Mouse (Mus musculus): ENCODE results near the gene Nyap2.

DNA sequence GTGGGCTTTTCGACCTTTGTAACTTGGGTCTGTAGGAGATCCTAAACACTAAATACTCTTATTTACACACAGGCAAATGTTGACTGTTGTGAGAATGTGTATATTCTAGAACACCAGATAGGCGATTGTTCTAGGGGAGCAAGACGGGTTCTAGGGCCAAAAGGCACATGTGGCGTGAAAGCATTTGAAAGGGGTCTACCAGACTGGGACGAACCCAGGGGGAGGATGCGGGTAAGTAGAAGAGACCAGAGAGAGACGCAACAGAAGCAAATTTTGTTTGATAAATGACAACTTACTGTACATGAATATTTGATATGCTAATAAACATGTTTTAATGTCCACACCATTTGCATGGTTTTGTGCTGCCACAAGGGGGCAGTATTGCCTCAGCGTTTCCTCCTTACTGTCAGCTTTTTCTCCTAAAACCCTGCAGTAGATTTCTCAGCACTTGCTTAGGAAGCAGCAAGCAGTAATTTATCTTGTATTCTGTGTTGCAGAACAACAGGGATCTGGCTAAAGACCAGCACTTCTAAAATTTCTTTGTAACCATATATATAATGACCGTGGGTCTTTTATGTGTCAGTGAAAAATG lies 239.7 kb downstream of the Nyap2 start:
- peak; percentile 94 for TF ChIP-seq CTCF (IDR thresholded peaks at IDR 0.05; ENCODE audit: low read depth)
- TF ChIP-seq EP300 (optimal IDR thresholded peaks at IDR 0.05), result no peak

Data from stomach, postnatal 0 days (tissue).